Mouse (Mus musculus): ENCODE measurements around the gene Adar. TPM values are rescaled to one million over a fixed set of nuclear protein-coding genes. Genes with fewer than 3 reads are reported as not detected.

The Adar gene
- polyA plus RNA-seq, 1 experiment from 2014 or later: 15.8 TPM

- Histone ChIP-seq H3K4me2 (ENCODE audit: low read depth, severe bottlenecking) (peak overlapping the region; percentile 63), H3K36me3 (ENCODE audit: control insufficient read depth, insufficient read depth, low read length) (peaks cover 18% of the 10 kb centered on the region), H3K9ac (ENCODE audit: low read length) (peak overlapping the region; percentile 98), H3K4me1 (ENCODE audit: control insufficient read depth, insufficient read depth, low read length) (peaks cover 15% of the 10 kb centered on the region), H3K27ac (replicated peaks; ENCODE audit: low read depth, low read length) (no peak overlapping the region), H3K27me3 (ENCODE audit: control insufficient read depth, insufficient read depth, low read length) (no peaks in the 10 kb centered on the region), H3K4me3 (ENCODE audit: low read depth, low read length) (peak overlapping the region; percentile 93), H3K9me3 (ENCODE audit: control insufficient read depth, low read length) (no peaks in the 10 kb centered on the region)
- 50% methylated on average over 15 of the region's 15 CpGs for WGBS
- ATAC-seq (ENCODE audit: insufficient number of reproducible peaks, low FRiP score, low TSS enrichment, low read depth) (no peak), DNase-seq (ENCODE audit: low spot score) (no peak)
Measured at GRCm38 (mm10) chr3:89774236-89774960, 59.6 kb downstream of the Adar start.

DNA sequence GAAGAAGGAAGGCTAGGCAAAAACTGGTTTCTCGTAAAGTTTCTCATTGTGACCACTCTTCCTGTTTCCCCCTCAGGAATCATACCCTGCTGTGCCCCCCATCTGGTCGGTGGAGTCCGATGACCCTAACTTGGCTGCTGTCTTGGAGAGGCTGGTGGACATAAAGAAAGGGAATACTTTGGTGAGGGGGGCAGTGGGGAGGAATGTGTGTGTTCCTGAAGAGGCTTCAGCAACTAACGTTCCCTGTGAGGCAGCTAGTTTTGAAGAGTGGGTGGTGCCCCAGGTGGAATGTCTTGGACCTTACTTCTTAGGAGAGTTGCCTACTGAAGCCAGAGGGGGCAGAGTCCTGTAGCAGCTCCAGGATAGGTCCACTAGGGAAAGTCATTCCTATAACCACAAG lies 61.2 kb downstream of the Adar start:
- H3K9ac ChIP-seq (ENCODE audit: low read length): no peak overlapping the region

DNA sequence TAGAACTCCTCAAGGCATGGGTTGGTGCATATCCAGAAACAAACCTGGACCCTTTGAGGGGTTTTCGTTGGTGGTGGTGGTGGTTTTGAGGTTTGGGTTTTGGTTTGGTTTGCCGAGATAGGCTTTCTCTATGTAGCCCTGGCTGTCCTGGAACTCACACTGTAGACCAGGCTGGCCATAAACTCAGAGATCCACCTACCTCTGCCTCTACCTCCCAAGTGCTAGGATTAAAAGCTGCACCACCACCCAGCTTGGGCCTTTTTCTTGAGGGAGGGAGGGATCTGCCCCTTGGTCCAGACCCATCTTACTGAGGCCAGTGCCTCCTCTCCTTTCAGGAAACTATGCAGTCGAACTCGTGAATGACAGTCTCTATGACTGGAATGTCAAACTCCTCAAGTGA lies 65.3 kb downstream of the Adar start:
- ATAC-seq (ENCODE audit: insufficient number of reproducible peaks, low FRiP score, low TSS enrichment, low read depth) (no peak), DNase-seq (ENCODE audit: low spot score) (no peak)
- Histone ChIP-seq H3K9ac (ENCODE audit: low read length) (no peak overlapping the region), H3K4me1 (ENCODE audit: control insufficient read depth, insufficient read depth, low read length) (peaks cover 7% of the 10 kb centered on the region), H3K36me3 (ENCODE audit: control insufficient read depth, insufficient read depth, low read length) (peaks cover 30% of the 10 kb centered on the region), H3K4me3 (ENCODE audit: low read depth, low read length) (no peak overlapping the region), H3K4me2 (ENCODE audit: low read depth, severe bottlenecking) (no peak overlapping the region), H3K27ac (replicated peaks; ENCODE audit: low read depth, low read length) (no peak overlapping the region), H3K27me3 (ENCODE audit: control insufficient read depth, insufficient read depth, low read length) (no peaks in the 10 kb centered on the region), H3K9me3 (ENCODE audit: control insufficient read depth, low read length) (no peaks in the 10 kb centered on the region)
- WGBS: 91% methylated on average over 4 of the region's 4 CpGs

More for the DNA sequence above, 61.2 kb downstream of the Adar start:
- Histone ChIP-seq H3K36me3 (ENCODE audit: control insufficient read depth, insufficient read depth, low read length) (peaks cover 26% of the 10 kb centered on the region), H3K27me3 (ENCODE audit: control insufficient read depth, insufficient read depth, low read length) (no peaks in the 10 kb centered on the region), H3K9me3 (ENCODE audit: control insufficient read depth, low read length) (no peaks in the 10 kb centered on the region), H3K4me2 (ENCODE audit: low read depth, severe bottlenecking) (no peak overlapping the region), H3K4me1 (ENCODE audit: control insufficient read depth, insufficient read depth, low read length) (peaks cover 15% of the 10 kb centered on the region), H3K4me3 (ENCODE audit: low read depth, low read length) (no peak overlapping the region), H3K27ac (replicated peaks; ENCODE audit: low read depth, low read length) (no peak overlapping the region)
- DNase-seq (ENCODE audit: low spot score): no peak
- ATAC-seq (ENCODE audit: insufficient number of reproducible peaks, low FRiP score, low TSS enrichment, low read depth): no peak
- WGBS: 86% methylated on average over 4 of the region's 4 CpGs

DNA sequence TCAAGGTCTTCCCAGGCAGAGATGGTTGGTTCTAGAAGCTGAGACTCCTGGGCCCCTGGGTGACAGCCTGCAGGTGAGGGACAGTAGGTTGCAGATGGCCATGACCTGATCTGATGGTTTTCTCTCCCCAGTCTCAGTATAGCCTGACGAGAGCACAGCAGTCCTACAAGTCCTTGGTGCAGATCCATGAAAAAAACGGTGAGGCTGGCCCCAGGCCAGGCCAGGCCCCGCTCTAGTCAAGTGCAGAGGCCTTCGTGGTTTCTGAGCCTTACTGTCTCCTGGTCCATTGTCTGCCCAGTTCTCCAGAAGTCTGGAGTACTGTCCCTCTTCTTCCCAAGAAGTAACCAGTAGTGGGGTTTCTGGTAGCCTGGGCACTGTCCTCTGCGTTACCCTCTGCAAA lies 66.8 kb downstream of the Adar start:
- 80% methylated on average over 5 of the region's 5 CpGs for WGBS
- H3K9ac ChIP-seq (ENCODE audit: low read length): no peak overlapping the region
- DNase-seq (ENCODE audit: low spot score): no peak
- H3K4me1 ChIP-seq (ENCODE audit: control insufficient read depth, insufficient read depth, low read length): peaks cover 4% of the 10 kb centered on the region; the same call in 1 of the 2 replicates
- H3K4me2 ChIP-seq (ENCODE audit: low read depth, severe bottlenecking): no peak overlapping the region
- no peak overlapping the region for H3K4me3 ChIP-seq (ENCODE audit: low read depth, low read length)
- no peak for ATAC-seq (ENCODE audit: insufficient number of reproducible peaks, low FRiP score, low TSS enrichment, low read depth)
- peaks cover 24% of the 10 kb centered on the region for H3K36me3 ChIP-seq (ENCODE audit: control insufficient read depth, insufficient read depth, low read length)
- H3K27me3 ChIP-seq (ENCODE audit: control insufficient read depth, insufficient read depth, low read length): no peaks in the 10 kb centered on the region
- H3K9me3 ChIP-seq (ENCODE audit: control insufficient read depth, low read length): no peaks in the 10 kb centered on the region
- H3K27ac ChIP-seq (replicated peaks; ENCODE audit: low read depth, low read length): no peak overlapping the region

- Histone ChIP-seq H3K4me2 (ENCODE audit: low read depth, severe bottlenecking) (no peak overlapping the region), H3K4me3 (ENCODE audit: low read depth, low read length) (no peak overlapping the region), H3K4me1 (ENCODE audit: control insufficient read depth, insufficient read depth, low read length) (peaks cover 4% of the 10 kb centered on the region; the same call in 1 of the 2 replicates), H3K36me3 (ENCODE audit: control insufficient read depth, insufficient read depth, low read length) (peaks cover 8% of the 10 kb centered on the region; the same call in 1 of the 2 replicates), H3K27me3 (ENCODE audit: control insufficient read depth, insufficient read depth, low read length) (no peaks in the 10 kb centered on the region), H3K9ac (ENCODE audit: low read length) (peak overlapping the region; percentile 34; the same call in 1 of the 2 replicates), H3K27ac (replicated peaks; ENCODE audit: low read depth, low read length) (no peak overlapping the region), H3K9me3 (ENCODE audit: control insufficient read depth, low read length) (no peaks in the 10 kb centered on the region)
- peak; percentile 71 for DNase-seq (ENCODE audit: low spot score)
- 21% methylated on average over 11 of the region's 11 CpGs for WGBS
- peak; percentile 39; the same call in 1 of the 2 replicates for ATAC-seq (ENCODE audit: insufficient number of reproducible peaks, low FRiP score, low TSS enrichment, low read depth)
Measured at GRCm38 (mm10) chr3:89784991-89785753, 70.3 kb downstream of the Adar start.

GRCm38 (mm10) chr3:89786275-89786674 lies 71.5 kb downstream of the Adar start:
- Histone ChIP-seq H3K4me2 (ENCODE audit: low read depth, severe bottlenecking) (no peak overlapping the region), H3K27ac (replicated peaks; ENCODE audit: low read depth, low read length) (no peak overlapping the region), H3K4me1 (ENCODE audit: control insufficient read depth, insufficient read depth, low read length) (peaks cover 4% of the 10 kb centered on the region; the same call in 1 of the 2 replicates), H3K9me3 (ENCODE audit: control insufficient read depth, low read length) (no peaks in the 10 kb centered on the region), H3K27me3 (ENCODE audit: control insufficient read depth, insufficient read depth, low read length) (no peaks in the 10 kb centered on the region), H3K9ac (ENCODE audit: low read length) (no peak overlapping the region), H3K36me3 (ENCODE audit: control insufficient read depth, insufficient read depth, low read length) (peaks cover under 1% of the 10 kb centered on the region; the same call in 1 of the 2 replicates), H3K4me3 (ENCODE audit: low read depth, low read length) (no peak overlapping the region)
- ATAC-seq (ENCODE audit: insufficient number of reproducible peaks, low FRiP score, low TSS enrichment, low read depth) (no peak), DNase-seq (ENCODE audit: low spot score) (no peak)
- WGBS: 80% methylated on average over 6 of the region's 6 CpGs

- DNase-seq (ENCODE audit: low spot score): no peak
- H3K4me2 ChIP-seq (ENCODE audit: low read depth, severe bottlenecking): no peak overlapping the region
- no peak overlapping the region for H3K9ac ChIP-seq (ENCODE audit: low read length)
- no peak overlapping the region for H3K27ac ChIP-seq (replicated peaks; ENCODE audit: low read depth, low read length)
- peaks cover 4% of the 10 kb centered on the region; the same call in 1 of the 2 replicates for H3K4me1 ChIP-seq (ENCODE audit: control insufficient read depth, insufficient read depth, low read length)
- H3K9me3 ChIP-seq (ENCODE audit: control insufficient read depth, low read length): no peaks in the 10 kb centered on the region
- no peaks in the 10 kb centered on the region; the same call in 1 of the 2 replicates for H3K36me3 ChIP-seq (ENCODE audit: control insufficient read depth, insufficient read depth, low read length)
- no peak for ATAC-seq (ENCODE audit: insufficient number of reproducible peaks, low FRiP score, low TSS enrichment, low read depth)
- no peaks in the 10 kb centered on the region for H3K27me3 ChIP-seq (ENCODE audit: control insufficient read depth, insufficient read depth, low read length)
- 79% methylated on average over 16 of the region's 16 CpGs for WGBS
- H3K4me3 ChIP-seq (ENCODE audit: low read depth, low read length): no peak overlapping the region
Measured at GRCm38 (mm10) chr3:89788680-89789352, 74.0 kb downstream of the Adar start.

DNA sequence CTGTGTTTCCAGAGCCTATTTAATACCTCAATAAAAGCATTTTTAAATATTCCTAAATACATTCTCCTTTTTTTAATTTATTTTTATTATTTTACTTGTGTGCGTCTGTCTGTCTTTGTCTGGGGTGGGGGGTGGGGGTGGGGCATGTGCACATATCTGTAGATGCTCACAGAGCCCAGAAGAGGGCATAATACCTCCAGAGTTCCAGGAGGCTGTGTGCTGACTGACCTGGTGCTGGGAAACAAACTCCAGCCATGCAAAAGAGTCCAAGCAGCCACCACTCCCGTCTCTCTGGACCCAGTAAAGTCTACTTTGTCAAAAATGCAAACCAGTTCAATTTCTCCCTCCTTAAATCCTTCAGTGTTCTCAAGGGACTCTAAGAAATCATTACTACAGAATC lies 79.8 kb downstream of the Adar start:
- whole genome bisulfite sequencing: 76% methylated on average over 2 of the region's 2 CpGs
- DNase-seq (ENCODE audit: low spot score) (no peak), ATAC-seq (ENCODE audit: insufficient number of reproducible peaks, low FRiP score, low TSS enrichment, low read depth) (no peak)
- Histone ChIP-seq H3K4me3 (ENCODE audit: low read depth, low read length) (no peak overlapping the region), H3K27ac (replicated peaks; ENCODE audit: low read depth, low read length) (no peak overlapping the region), H3K9me3 (ENCODE audit: control insufficient read depth, low read length) (no peaks in the 10 kb centered on the region), H3K4me2 (ENCODE audit: low read depth, severe bottlenecking) (no peak overlapping the region), H3K9ac (ENCODE audit: low read length) (no peak overlapping the region), H3K27me3 (ENCODE audit: control insufficient read depth, insufficient read depth, low read length) (no peaks in the 10 kb centered on the region), H3K4me1 (ENCODE audit: control insufficient read depth, insufficient read depth, low read length) (no peaks in the 10 kb centered on the region), H3K36me3 (ENCODE audit: control insufficient read depth, insufficient read depth, low read length) (no peaks in the 10 kb centered on the region)
